Mouse (Mus musculus) Muller cell, postnatal 12 days (primary cell): ENCODE data around the gene Ssbp3.
A peak's percentile ranks its signal among the peaks of the same experiment; 100 is the strongest.

Experiments
- DNase-seq: peaks from one replicate; pipeline ENCODE4 v3.0.0-alpha.2; 2015; ENCODE audit errors: inconsistent ontology term

Ssbp3 gene

DNA sequence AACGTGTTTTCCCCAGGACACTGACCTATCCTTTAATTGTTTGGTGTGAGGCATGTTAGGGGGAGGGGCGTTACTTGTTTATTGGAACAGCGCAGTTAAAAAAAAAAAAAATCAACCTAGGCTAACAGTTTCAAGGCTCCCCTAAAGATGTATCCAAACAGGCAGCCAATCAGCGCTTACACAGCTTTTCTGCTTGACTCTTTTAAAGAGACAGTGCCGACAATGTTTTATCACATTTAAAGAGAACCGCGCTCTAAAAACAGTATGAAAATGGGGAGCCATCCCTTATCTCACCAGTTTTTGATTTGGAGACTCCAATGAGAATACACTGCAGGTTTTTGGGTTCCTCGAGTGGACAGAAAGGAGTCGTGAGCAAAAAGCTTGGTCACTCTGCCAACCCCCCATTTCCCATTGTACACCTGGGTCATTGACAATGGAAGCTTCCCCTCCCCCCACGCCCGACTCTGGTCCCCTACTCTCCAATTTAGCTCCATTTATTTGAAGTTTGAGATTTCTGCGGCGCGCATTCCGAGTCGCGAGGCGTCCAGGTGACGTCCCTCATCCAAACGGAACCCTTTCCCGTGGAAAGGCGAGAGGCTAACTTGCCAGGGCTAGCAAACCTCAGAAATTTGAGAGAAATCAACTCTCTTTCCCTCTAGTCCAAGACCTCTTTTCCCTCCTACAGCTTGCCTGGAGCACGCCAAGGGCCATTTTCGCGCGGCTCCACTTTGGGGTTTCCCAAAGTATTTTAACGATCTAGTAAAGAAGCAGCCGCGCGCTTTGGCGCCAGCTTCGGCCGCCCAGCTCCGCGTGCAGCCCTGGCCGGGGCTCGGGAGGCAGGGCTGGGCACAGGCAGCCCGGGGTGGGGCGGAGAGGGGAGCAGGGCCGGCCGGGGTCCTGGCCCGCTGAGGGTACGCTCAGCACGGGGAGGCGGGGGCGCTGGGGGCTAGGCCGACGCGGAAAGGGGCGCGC is at the start of gene Ssbp3:
Gene Ssbp3 (plus strand): TSS at position 501 of the 972 bp plus-strand sequence.
- DNase-seq, result peak; percentile 92

DNA sequence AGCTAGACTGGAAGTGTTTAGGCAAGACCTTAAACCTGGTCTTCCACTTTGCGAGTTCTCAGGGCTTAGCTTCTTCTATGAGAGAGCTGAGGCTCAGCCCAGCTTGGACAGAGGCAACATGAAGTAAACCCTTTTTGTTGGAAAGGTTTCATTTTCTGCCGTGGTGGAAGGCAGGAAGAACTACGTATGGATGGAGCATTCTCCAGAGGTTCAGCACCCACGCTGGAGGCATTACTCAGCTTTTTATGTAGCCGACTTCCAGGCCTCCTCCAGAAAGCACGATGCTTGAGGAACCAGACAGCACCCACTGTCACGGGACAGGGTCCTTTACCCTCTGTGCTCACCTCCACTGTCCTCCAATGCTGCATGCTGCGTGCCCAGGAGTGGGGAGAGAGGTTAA is 48.6 kb upstream of the Ssbp3 start:
- DNase-seq, result no peak

DNA sequence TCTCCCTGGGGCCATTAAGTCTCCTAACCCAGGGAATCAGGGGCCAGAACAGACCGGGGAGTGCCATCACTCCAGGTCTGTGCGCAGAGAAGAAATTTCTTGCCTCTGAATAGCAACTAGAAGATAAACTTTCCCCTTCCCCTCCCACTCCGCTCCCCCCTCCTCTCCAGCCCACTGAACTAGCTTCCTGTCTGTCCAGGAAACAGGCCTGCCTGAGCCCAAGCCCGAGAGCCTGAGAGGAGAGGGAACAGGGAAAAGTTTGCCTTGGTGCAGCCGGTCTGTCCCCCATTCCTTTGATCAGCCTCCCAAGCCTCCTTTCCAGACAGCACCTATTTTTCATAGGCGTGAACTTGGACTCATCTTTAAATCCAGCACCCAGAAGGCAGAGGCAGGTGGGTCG is 48.2 kb upstream of the Ssbp3 start:
- no peak for DNase-seq

DNA sequence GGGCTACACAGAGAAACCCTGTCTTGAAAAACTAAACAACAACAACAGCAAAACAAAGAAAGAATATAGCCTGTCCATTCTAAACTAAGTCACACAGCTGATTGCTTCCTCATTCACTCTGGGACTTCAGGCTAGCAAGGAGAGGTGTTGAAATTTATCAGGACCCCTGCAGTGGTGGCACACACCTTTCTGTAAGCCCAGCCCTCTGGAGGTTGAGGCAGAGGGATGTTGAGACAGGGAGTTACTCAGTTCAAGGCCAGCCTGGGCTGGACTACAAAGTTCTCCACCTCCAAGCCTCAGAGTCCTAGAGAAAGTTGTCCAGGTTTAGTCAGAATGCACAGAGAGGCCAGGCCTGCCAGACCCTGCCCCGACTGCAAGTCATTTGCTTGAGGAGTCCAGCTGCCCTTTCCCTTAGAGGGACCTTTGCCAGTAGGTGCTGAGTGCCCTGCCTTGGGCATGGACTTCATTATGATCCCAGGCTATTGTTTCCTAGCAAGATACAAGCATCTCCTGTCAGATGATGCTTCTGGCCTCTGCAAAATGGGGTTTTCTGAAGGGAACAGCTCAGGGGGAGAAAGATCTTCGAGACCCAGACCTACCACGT is 47.6 kb upstream of the Ssbp3 start:
- no peak for DNase-seq

DNA sequence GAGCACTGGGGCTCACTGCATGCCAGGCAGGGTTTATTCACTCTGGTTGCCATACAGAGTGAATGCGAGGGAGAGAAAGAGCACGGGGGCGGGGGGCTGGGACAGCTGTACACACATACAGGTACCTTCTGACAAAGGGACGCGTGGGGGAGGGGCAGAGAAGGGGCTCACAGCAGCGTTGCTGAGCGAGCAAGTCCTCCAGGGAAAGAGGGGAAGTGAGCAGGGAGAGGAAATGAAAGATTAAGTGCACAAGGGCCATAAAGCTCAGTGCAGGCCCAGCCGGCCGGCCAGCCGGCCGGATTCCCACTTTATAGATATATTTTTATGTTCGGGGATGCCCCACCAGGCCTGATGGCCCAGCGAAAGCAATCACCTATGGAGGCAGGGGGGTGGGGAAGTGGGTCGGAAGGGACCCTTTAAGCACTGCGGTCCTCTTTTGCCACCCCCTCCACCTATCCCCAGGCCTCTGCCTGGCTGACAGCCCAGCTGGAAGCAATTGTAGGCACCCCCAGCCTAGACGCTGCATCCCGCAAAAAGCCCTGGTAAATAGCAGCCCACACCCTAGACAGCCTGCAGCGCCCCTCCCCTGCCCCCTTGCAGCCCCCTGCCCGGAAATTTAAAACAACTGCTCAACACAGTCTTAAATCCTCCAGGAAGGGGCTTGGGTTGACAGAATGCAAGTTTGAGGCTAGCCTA is 44.9 kb upstream of the Ssbp3 start:
- no peak for DNase-seq

DNA sequence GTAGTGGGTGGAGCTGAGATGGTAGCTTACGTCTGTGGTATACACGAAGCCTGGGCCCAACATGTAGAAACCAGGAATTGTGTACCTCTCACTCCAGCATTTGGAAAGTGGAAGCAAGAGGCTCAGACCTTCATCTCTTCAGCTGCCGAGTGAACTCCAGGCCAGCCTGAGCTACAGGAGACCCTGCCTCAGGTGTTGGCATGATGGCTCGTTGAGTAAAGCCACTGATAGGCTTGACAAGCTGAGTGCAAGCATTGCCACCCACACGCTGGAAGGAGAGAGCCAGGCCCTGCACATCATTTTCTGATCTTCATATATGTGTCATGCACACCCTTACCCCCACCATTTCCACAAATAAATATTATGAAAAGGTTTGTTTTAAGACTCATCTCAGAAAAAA is 44.1 kb upstream of the Ssbp3 start:
- no peak for DNase-seq

DNA sequence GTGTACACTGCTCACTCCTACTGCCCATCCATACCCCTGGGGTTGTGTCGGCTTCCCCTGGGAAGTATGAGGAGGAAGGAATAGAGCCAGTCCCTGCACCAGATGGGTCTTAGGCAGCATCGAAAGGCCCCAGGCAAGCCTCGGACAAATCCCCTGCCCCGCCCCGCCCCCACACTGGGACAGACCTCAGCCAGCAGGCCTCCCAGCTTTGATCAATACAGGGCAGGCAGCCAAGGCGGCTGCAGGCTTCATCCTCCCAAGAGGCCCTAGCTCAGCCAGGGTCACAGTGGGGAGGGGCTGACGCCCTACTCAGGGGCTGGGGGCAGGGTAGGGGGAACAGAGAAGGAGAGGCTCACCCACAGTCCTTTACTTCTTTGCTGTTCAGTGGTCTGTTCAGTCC is 43.7 kb upstream of the Ssbp3 start:
- peak; percentile 88 for DNase-seq

DNA sequence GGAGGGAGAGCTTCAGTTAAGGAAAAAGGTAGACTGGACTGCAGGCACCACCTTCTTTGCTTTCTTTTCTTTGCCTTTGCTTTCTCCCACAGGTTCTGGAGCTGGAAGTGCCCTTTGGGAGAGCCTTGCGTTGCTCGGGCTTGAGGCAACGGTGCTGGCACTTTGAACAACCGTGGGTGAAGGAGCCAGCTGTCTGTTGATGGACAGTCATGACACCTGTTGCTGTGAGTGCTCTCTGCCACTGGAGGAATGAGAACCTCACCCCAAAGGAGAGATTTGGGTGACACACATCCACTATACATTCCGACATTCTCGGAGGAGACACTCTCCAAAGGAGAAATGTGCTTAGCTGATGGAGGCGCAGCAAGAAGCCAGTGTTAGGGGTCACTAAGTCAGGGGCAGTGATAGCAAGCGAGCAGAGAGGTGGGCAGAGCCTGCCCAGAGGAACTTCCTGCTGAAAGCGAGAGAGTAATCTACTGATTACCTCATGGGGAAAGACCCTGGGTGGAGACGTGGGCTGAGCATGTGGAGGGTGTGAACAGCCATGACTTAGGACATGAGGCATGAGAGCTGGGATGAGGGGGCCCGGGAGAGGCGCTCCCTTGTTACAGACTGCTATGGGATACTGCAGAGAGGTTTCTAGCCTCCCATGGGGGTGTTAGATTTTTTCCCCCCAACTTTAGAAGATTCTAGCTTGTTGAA is 41.6 kb upstream of the Ssbp3 start:
- no peak for DNase-seq

DNA sequence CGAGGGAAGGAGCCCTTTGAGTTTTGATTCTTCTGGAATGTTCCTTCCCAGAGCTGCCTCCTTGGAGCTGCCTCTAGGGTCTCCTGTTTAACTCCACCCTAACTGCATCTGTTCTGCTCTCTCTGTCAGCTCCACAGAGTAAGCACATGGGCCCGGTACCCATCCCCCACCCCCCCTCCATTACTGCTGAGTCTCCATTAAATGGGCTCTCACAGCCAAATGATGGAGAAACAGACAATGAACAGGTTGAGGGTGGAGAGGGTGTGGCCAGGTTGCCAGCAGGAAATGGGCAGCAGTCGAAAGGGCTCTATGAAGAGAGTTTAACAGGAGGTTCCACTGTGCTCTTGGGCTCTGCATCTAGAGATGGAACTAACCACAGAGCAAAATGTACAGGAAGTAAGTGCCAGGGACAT is 41.0 kb upstream of the Ssbp3 start:
- DNase-seq, result no peak

DNA sequence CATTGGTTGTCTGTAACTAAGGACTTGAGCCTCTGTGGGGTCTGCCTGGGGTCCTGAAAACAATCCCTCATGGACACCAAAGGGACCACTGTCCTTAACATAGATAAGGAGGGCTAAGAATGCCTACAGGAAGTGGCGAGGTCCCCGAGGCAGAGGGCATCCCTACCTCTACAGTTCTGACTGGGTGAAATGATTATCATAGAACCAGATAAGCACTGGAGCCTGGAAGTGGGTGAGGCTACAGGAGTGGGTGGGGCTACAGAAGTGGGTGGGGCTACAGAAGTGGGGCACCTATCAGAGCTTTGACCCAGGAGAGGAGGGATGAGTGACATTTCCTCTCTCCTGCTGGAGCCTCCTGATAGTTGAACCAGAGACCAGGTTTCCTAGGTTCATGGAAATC is 39.9 kb upstream of the Ssbp3 start:
- no peak for DNase-seq

DNA sequence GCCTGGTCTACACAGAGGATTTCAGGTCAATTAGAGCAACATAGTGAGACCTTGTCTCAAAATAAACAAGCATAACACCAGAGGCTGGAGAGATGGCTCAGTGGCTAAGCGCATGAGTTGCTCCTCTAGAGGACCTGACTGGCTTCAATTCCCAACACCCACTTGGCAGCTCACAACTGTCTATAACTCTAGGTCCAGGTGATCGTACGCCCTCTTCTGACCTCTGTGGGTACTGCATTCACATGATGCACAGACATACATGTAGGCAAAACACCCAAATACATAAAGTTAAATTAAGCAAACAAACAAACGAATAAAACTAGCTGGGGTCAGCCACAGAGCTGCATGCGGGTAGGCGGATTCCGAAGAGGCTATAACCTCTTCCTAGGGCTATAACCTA is 36.0 kb upstream of the Ssbp3 start:
- DNase-seq, result no peak

DNA sequence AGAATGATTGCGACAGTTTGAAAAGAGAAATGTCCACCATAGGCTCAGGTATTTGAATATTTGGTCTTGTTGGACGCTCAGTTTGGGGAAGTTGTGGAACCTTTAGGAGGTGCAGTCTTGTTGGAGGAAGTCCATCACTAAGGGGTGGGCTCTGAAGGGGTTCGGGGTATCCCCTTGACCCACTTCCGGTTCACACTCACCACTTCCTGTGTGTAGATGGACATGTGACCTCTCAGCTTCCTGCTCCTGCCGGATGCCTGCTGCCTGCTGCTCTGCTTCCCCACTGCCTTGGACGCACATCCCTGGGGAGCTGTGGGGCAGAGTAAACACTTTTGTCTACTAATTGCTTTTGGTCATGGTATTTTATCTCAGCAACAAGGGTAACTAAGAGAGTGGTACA is 29.4 kb upstream of the Ssbp3 start:
- DNase-seq, result no peak

DNA sequence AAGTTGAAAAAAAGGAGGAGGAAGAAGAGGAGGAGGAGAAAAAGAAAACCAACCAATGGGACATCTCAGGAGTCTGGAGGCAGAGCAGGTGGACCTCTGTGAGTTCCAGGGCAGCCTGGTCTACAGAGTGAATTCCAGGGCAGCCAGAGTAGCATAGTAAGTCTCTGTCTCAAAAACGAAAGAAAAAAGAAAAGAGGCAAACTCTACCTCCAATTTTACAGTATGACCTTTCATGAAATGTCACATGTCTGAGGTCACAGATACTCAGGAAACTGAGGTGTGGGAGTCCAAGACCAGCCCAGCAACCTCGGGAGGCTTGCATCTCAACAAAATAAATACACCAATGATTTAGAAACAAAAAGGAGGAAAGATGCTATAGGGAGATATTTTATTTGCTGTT is 27.4 kb upstream of the Ssbp3 start:
- no peak for DNase-seq

DNA sequence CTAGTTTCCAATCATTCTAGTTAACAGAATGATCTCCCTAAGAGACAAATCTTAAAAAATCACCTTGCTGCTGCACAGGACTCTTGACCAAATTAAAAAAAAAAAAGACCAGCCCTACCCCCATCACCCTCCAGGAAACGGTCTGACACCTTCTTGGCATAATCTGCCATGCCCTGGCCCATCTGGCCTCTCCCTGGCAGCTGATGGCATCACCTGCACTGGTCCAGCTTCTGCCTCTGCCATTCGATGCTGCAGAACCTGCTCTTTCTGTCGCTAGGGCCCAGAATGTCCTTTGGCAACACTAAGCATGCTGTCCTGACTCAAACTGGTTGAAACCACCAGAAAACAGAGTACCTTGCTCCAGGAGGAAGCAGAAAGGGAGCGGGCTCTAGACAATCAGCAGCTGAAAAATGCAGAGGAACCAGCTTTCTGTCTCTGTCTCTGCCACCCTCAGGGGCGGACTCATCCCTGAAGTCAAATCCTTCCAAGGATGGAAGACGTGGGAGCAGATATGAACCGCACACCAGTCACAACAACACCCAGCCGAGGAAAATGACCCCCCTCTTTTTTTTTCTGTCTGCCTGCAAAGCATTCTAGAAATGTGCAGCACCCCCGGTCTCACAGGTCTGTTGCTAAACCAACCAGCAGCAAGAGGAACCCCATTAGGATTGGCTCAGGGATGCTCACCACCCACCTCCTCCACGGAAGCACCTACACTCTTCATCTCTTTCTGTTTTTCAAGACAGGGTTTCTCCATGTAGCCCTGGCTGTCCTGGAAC is 24.0 kb upstream of the Ssbp3 start:
- no peak for DNase-seq

DNA sequence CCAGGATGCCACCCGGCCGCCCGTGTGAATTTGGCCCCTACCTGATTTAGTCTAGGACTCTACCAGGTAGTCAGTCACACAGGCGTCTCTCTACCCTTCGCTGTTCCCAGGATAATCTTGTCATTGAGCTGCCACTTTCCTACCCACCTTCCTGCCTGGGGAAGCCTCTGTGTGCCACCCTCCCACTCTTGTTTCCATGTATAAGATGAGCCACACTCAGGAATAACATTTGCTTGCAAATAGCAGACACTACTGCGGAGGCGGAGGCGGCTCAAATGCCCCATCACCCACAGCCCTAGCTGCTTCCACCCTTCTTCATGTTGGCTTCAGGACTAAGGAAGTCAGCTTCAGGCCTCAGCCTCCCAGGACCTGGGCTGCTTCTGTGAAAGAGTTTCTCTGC is 14.4 kb upstream of the Ssbp3 start:
- no peak for DNase-seq

DNA sequence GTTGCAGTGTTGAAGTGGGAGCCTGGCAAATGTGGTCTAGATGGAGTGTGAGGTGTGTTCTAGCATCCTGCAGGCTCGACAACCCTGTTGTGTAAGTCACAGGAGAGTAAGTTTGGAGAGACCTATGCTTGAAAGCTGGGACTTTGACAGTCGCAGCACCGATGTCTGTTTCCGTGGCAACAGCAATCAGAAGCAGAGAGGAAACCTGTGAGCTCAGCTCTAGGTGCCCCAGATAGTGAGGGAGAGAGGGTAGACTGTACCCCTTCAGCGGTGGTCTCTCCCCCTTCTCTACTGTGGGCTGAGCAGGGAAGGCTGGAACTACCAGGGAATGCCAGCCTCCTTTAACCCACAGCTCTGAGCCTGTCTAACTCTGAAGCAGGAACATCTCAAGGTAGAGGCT is 11.6 kb upstream of the Ssbp3 start:
- DNase-seq, result no peak

DNA sequence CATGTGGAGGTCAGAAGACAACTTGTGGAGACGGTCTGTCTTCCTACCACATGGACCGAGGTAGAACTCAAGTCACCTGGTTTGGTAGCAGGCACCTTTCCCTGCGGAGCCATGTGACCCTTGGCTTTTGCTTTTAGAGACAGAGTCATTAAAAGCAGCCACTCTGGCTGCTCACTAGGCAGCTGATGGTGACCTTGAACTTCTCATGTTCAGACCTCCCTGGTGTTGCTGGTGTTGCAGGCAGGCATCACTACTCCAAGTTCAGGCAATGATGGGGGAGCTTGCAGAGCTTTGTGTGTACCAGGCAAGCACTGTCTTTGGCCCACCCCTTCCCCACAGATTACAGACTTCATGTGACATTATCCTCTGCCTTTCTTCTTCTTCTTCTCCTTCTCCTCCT is 11.0 kb upstream of the Ssbp3 start:
- DNase-seq, result no peak

DNA sequence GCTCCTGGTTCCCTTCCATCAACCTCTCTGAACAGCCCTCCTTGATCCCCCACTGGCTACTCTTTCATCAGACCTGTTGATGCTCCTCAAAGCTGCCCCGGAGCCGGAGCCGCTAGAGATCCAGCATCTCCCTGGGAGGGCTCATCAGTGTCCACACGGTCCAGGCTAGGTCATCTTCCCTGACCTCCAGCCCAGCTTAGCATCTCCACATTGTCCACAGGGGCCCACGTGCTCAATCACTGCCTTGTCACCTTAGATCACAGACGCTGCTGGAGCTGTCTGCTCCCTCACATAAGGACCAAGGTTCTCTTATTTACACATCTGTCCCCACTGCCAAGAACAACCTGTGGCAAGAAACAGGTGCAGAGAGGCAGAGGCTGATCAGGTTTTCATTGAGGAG is 9.8 kb upstream of the Ssbp3 start:
- DNase-seq, result no peak

DNA sequence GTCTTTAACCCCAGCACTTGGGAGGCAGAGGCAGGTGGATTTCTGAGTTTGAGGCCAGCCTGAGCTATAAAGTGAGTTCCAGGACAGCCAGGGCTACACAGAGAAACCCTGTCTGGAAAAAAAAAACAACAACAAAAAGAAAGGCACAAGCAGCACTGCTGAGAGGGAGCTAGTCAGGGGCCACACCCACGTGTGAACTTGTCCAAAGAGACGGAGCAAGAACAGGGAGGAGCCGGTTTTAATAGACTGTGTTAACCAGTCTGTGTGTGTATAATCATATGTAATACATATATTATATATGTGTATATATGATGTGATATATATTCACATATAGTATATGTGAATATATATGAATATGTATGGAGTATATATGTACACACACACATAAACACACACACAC is 8.9 kb upstream of the Ssbp3 start:
- DNase-seq, result no peak

DNA sequence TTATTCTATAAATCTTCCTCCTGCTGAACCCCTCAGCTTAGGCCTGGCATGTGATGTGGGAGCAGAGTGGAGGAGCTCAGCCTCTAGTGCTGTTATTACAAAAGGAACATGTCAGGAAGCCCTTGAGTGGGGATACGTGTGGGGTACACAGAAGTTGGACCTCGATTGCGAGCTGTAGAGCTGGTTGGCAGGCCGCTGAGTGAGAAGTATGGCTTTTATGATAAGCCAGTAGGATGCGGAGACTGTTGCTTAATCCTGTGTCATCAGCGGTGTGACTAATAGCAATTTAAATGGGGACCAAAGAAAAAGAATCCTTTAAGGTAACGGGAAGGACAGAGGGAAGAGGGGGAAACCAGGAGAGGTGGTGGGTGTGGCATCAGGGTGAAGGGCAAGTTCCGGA is 8.3 kb upstream of the Ssbp3 start:
- DNase-seq, result no peak

DNA sequence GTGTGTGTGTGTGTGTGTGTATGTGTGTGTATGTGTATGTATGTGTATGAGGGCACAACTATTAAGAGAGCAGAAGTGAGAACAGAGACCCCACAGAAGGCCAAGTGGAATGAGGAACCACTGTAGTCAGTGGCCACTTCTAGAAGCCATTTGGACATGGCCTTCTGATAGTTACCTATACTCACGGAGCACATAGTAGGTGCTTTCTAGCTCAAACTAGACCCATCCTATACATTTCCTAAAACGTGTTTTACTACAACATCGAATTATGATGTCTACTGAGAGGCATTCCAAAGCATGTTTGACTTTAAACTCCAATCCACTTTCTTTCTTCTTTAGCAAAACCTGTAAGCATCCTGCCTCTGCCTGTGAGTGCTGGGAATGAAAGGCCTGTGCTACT is 4.6 kb upstream of the Ssbp3 start:
- DNase-seq, result no peak
